Mouse (Mus musculus) MEL (cell line): ENCODE data around the gene Rasal3.

Source experiments
- CTCF ChIP-seq, 3 experiments: IDR thresholded peaks in 2 of 3; conservative IDR thresholded peaks in 1 of 3; 2 replicates each; pipeline ENCODE4 v1.5.1; 2011 to 2012; ENCODE audit warnings: low read length in 3 of 3, low read depth in 2 of 3, mild to moderate bottlenecking in 2 of 3, improper control_type of control experiment in 1 of 3, inconsistent platforms in 1 of 3, mixed read lengths in 1 of 3, moderate library complexity in 1 of 3; ENCODE audit not compliant: control insufficient read depth in 1 of 3, insufficient read depth in 1 of 3, poor library complexity in 1 of 3, severe bottlenecking in 1 of 3
- E2F4 ChIP-seq: IDR thresholded peaks from 2 replicates; pipeline ENCODE4 v1.6.1; 2011; ENCODE audit warnings: low read depth, low read length, improper control_type of control experiment, borderline replicate concordance
- EP300 ChIP-seq, 2 experiments: IDR thresholded peaks; 2 replicates each; pipeline ENCODE4 v1.6.1; 2011; ENCODE audit warnings: improper control_type of control experiment in 2 of 2, low read length in 2 of 2, low read depth in 1 of 2, mild to moderate bottlenecking in 1 of 2
- GATA1 ChIP-seq: IDR thresholded peaks from 2 replicates; pipeline ENCODE4 v1.6.1; 2011; ENCODE audit warnings: low read depth, low read length, improper control_type of control experiment
- MEF2A ChIP-seq: IDR thresholded peaks from 2 replicates; pipeline ENCODE4 v1.6.1; 2014; ENCODE audit warnings: low read depth, mild to moderate bottlenecking, inconsistent platforms, low read length, improper control_type of control experiment; ENCODE audit not compliant: poor library complexity, insufficient replicate concordance, severe bottlenecking; ENCODE audit errors: extremely low read depth
- MYC ChIP-seq: IDR thresholded peaks from 2 replicates; pipeline ENCODE4 v1.6.1; 2011; ENCODE audit warnings: low read depth, mild to moderate bottlenecking, low read length, improper control_type of control experiment, moderate library complexity
- POLR2A ChIP-seq, 2 experiments: IDR thresholded peaks; 2 replicates each; pipeline ENCODE4 v1.6.1; 2011 to 2012; ENCODE audit warnings: low read length in 2 of 2, mild to moderate bottlenecking in 2 of 2, control low read depth in 1 of 2, improper control_type of control experiment in 1 of 2, low read depth in 1 of 2, moderate library complexity in 1 of 2; ENCODE audit not compliant: control insufficient read depth in 1 of 2, insufficient read depth in 1 of 2, poor library complexity in 1 of 2
- POLR2AphosphoS2 ChIP-seq: IDR thresholded peaks from 2 replicates; pipeline ENCODE4 v1.6.1; 2011; ENCODE audit warnings: low read length, improper control_type of control experiment
- POLR2AphosphoS5 ChIP-seq: IDR thresholded peaks from 2 replicates; pipeline ENCODE4 v1.6.1; 2012; ENCODE audit warnings: low read depth, borderline replicate concordance, mild to moderate bottlenecking, inconsistent platforms, low read length, moderate library complexity, mixed read lengths
- USF1 ChIP-seq: IDR thresholded peaks from 2 replicates; pipeline ENCODE4 v1.6.1; 2014; ENCODE audit warnings: low read depth, mild to moderate bottlenecking, inconsistent platforms, low read length, improper control_type of control experiment, moderate library complexity

GRCm38 (mm10) chr17:32376475-32376874 is 26.9 kb downstream of the Rasal3 start:
- TF ChIP-seq MYC, result no peak
- no peak for TF ChIP-seq CTCF (IDR thresholded peaks at IDR 0.05 in 2 of 3, conservative IDR thresholded peaks at IDR 0.05 in 1 of 3; ENCODE audit: control insufficient read depth in 1 of 3, insufficient read depth in 1 of 3, low read depth in 2 of 3, low read length in 3 of 3, poor library complexity in 1 of 3, severe bottlenecking in 1 of 3)
- TF ChIP-seq POLR2AphosphoS5, result no peak
- no peak for TF ChIP-seq MEF2A
- no peak for TF ChIP-seq E2F4
- no peak for TF ChIP-seq USF1
- TF ChIP-seq POLR2A (IDR thresholded peaks at IDR 0.05; ENCODE audit: control insufficient read depth in 1 of 2, insufficient read depth in 1 of 2, low read depth in 1 of 2, low read length in 2 of 2, poor library complexity in 1 of 2), result no peak
- TF ChIP-seq EP300 (IDR thresholded peaks at IDR 0.05; ENCODE audit: low read depth in 1 of 2, low read length in 2 of 2), result no peak
- TF ChIP-seq POLR2AphosphoS2, result no peak
- TF ChIP-seq GATA1, result no peak
